Mouse (Mus musculus) midbrain, embryonic 10.5 days (tissue): ENCODE data around the gene Iqub. TPM values are rescaled to one million over a fixed set of nuclear protein-coding genes. Genes with fewer than 3 reads are reported as not detected.

Experiments used
- DNase-seq: peaks from one replicate; pipeline ENCODE4 v3.0.0-alpha.2; 2017; ENCODE audit warnings: low spot score
- H3K27ac ChIP-seq: fragments of 300-500 bp; sonication (generic); replicated peaks from 2 replicates; pipeline ENCODE4 v1.5.1; 2016; ENCODE audit warnings: mild to moderate bottlenecking
- H3K27me3 ChIP-seq: fragments of 300-500 bp; sonication (generic); 2 replicates; pipeline ENCODE4 v1.6.1; 2016; ENCODE audit warnings: low read depth, mild to moderate bottlenecking; ENCODE audit not compliant: poor library complexity, severe bottlenecking
- H3K36me3 ChIP-seq: fragments of 300-500 bp; sonication (generic); 2 replicates; pipeline ENCODE4 v1.6.1; 2016; ENCODE audit warnings: mild to moderate bottlenecking, moderate library complexity
- H3K4me1 ChIP-seq: fragments of 300-500 bp; sonication (generic); 2 replicates; pipeline ENCODE4 v1.6.1; 2016
- H3K4me3 ChIP-seq: fragments of 300-500 bp; sonication (generic); 2 replicates; pipeline ENCODE4 v1.5.1; 2016; ENCODE audit warnings: mild to moderate bottlenecking, moderate library complexity
- H3K9me3 ChIP-seq: fragments of 300-500 bp; sonication (generic); replicated peaks from 2 replicates; pipeline ENCODE4 v1.6.1; 2016; ENCODE audit warnings: mild to moderate bottlenecking
- WGBS: fragments of 180-500 bp; shearing (Covaris S2); methylation state at CpG from one replicate; pipeline ENCODE4 v1.1.7; 2016; 5-methylcytosine and 5-hydroxymethylcytosine counted together
- polyA plus RNA-seq: library from polyadenylated mRNA; unstranded; fragments of >200 nt; fragmentation: Nextera tagmentation; extraction: Ambion mirVana; gene quantifications from 2 replicates; pipeline ENCODE4 v1.2.1, GENCODE M21; 2016

Iqub gene
- polyA plus RNA-seq, 1 experiment from 2014 or later, result 0.07 TPM

GRCm38 (mm10) chr6:24530711-24531420 is 16.0 kb upstream of the Iqub start:
- peaks cover 19% of the 10 kb centered on the region for H3K4me1 ChIP-seq
- no peak for DNase-seq
- no peak overlapping the region for H3K4me3 ChIP-seq
- H3K9me3 ChIP-seq, result no peaks in the 10 kb centered on the region
- no peaks in the 10 kb centered on the region for H3K27me3 ChIP-seq
- no peaks in the 10 kb centered on the region for H3K36me3 ChIP-seq
- H3K27ac ChIP-seq, result 0 out of 2 replicates have a peak overlapping the region, but pooled peaks have one; percentile 9
- WGBS, result 62% methylated on average over 11 of the region's 11 CpGs

GRCm38 (mm10) chr6:24530166-24530565 is 15.3 kb upstream of the Iqub start:
- DNase-seq, result peak; percentile 24
- no peaks in the 10 kb centered on the region for H3K27me3 ChIP-seq
- H3K36me3 ChIP-seq, result no peaks in the 10 kb centered on the region
- 32% methylated on average over 4 of the region's 4 CpGs for WGBS
- 0 out of 2 replicates have a peak overlapping the region, but pooled peaks have one; percentile 9 for H3K27ac ChIP-seq
- no peaks in the 10 kb centered on the region for H3K9me3 ChIP-seq
- 0 out of 2 replicates have a peak overlapping the region, but pooled peaks have one; percentile 1 for H3K4me3 ChIP-seq
- H3K4me1 ChIP-seq, result peaks cover 21% of the 10 kb centered on the region

GRCm38 (mm10) chr6:24528064-24528243 is 13.1 kb upstream of the Iqub start, which contains the start of gene Asb15:
Asb15 (plus strand) TSS chr6:24528144.
- peak within 1 kb of the TSS; percentile 84 for H3K4me3 ChIP-seq
- H3K9me3 ChIP-seq, result no peaks in the 10 kb centered on the region
- no peaks in the 10 kb centered on the region for H3K27me3 ChIP-seq
- DNase-seq, result no peak
- peaks cover 21% of the 10 kb centered on the region for H3K4me1 ChIP-seq
- peak within 1 kb of the TSS; percentile 83 for H3K27ac ChIP-seq
- WGBS, result 54% methylated on average over 2 of the region's 2 CpGs
- H3K36me3 ChIP-seq, result peaks cover 10% of the 10 kb centered on the region

- WGBS, result under 1% methylated on average over 53 of the region's 53 CpGs
Observed at GRCm38 (mm10) chr6:24527155-24528063, 12.5 kb upstream of the Iqub start, which contains the start of gene Ndufa5. Ndufa5 (minus strand) TSS chr6:24528013.

GRCm38 (mm10) chr6:24525705-24526104 is 10.8 kb upstream of the Iqub start:
- Histone ChIP-seq H3K27ac (no peak overlapping the region), H3K4me3 (no peak overlapping the region), H3K4me1 (peaks cover 21% of the 10 kb centered on the region), H3K36me3 (peaks cover 30% of the 10 kb centered on the region), H3K9me3 (no peaks in the 10 kb centered on the region), H3K27me3 (no peaks in the 10 kb centered on the region)
- no peak for DNase-seq
- WGBS, result 92% methylated on average over 3 of the region's 3 CpGs

More at GRCm38 (mm10) chr6:24527155-24528063, 12.5 kb upstream of the Iqub start, which contains the start of gene Ndufa5:
- peak within 1 kb of the TSS; percentile 83 for H3K27ac ChIP-seq
- H3K4me3 ChIP-seq, result peak within 1 kb of the TSS; percentile 84
- peaks cover 14% of the 10 kb centered on the region for H3K36me3 ChIP-seq
- H3K27me3 ChIP-seq, result no peaks in the 10 kb centered on the region
- peak; percentile 94 for DNase-seq
- H3K4me1 ChIP-seq, result peaks cover 21% of the 10 kb centered on the region
- H3K9me3 ChIP-seq, result no peaks in the 10 kb centered on the region

- 48% methylated on average over 2 of the region's 2 CpGs for WGBS
- Histone ChIP-seq H3K9me3 (no peaks in the 10 kb centered on the region), H3K4me3 (no peak overlapping the region), H3K36me3 (peaks cover 25% of the 10 kb centered on the region), H3K27me3 (no peaks in the 10 kb centered on the region), H3K27ac (no peak overlapping the region), H3K4me1 (peaks cover 12% of the 10 kb centered on the region)
- no peak for DNase-seq
Observed at GRCm38 (mm10) chr6:24516197-24516596, 1.3 kb upstream of the Iqub start.

GRCm38 (mm10) chr6:24504141-24504540 is 10.7 kb downstream of the Iqub start:
- H3K27ac ChIP-seq, result no peak overlapping the region
- 86% methylated on average over 2 of the region's 2 CpGs for WGBS

GRCm38 (mm10) chr6:24490341-24490740 is 24.5 kb downstream of the Iqub start:
- no peak overlapping the region for H3K27ac ChIP-seq
- WGBS, result 12% methylated on average over 1 of the region's 1 CpGs
- no peaks in the 10 kb centered on the region for H3K27me3 ChIP-seq
- no peaks in the 10 kb centered on the region for H3K9me3 ChIP-seq
- H3K4me3 ChIP-seq, result no peak overlapping the region
- no peak for DNase-seq
- H3K36me3 ChIP-seq, result no peaks in the 10 kb centered on the region
- H3K4me1 ChIP-seq, result no peaks in the 10 kb centered on the region

More at GRCm38 (mm10) chr6:24504141-24504540, 10.7 kb downstream of the Iqub start:
- Histone ChIP-seq H3K9me3 (no peaks in the 10 kb centered on the region), H3K4me3 (no peak overlapping the region), H3K27me3 (no peaks in the 10 kb centered on the region), H3K4me1 (no peaks in the 10 kb centered on the region), H3K36me3 (no peaks in the 10 kb centered on the region)
- DNase-seq, result no peak

GRCm38 (mm10) chr6:24486530-24486929 is 28.3 kb downstream of the Iqub start:
- 81% methylated on average over 5 of the region's 5 CpGs for WGBS
- no peaks in the 10 kb centered on the region for H3K27me3 ChIP-seq

GRCm38 (mm10) chr6:24470571-24471132 is 44.2 kb downstream of the Iqub start:
- peak; percentile 14 for DNase-seq
- Histone ChIP-seq H3K9me3 (no peaks in the 10 kb centered on the region), H3K4me1 (peaks cover 16% of the 10 kb centered on the region), H3K4me3 (no peak overlapping the region), H3K36me3 (no peaks in the 10 kb centered on the region), H3K27me3 (no peaks in the 10 kb centered on the region), H3K27ac (no peak overlapping the region)
- 47% methylated on average over 1 of the region's 1 CpGs for WGBS

More at GRCm38 (mm10) chr6:24486530-24486929, 28.3 kb downstream of the Iqub start:
- Histone ChIP-seq H3K36me3 (no peaks in the 10 kb centered on the region), H3K27ac (no peak overlapping the region), H3K9me3 (no peaks in the 10 kb centered on the region), H3K4me3 (no peak overlapping the region), H3K4me1 (no peaks in the 10 kb centered on the region)
- DNase-seq, result no peak

GRCm38 (mm10) chr6:24470135-24470534 is 44.7 kb downstream of the Iqub start:
- WGBS, result 82% methylated on average over 2 of the region's 2 CpGs
- no peaks in the 10 kb centered on the region for H3K27me3 ChIP-seq
- no peak overlapping the region for H3K4me3 ChIP-seq
- H3K4me1 ChIP-seq, result peaks cover 16% of the 10 kb centered on the region
- H3K36me3 ChIP-seq, result no peaks in the 10 kb centered on the region
- H3K27ac ChIP-seq, result no peak overlapping the region
- DNase-seq, result no peak
- H3K9me3 ChIP-seq, result no peaks in the 10 kb centered on the region

GRCm38 (mm10) chr6:24456097-24456496 is 58.8 kb downstream of the Iqub start:
- WGBS, result 45% methylated on average over 7 of the region's 7 CpGs
- Histone ChIP-seq H3K9me3 (no peaks in the 10 kb centered on the region), H3K36me3 (no peaks in the 10 kb centered on the region), H3K4me3 (no peak overlapping the region), H3K4me1 (no peaks in the 10 kb centered on the region), H3K27ac (no peak overlapping the region), H3K27me3 (no peaks in the 10 kb centered on the region)
- peak; percentile 32 for DNase-seq
